Mouse (Mus musculus) myocyte (in vitro differentiated cells): Measurements from ENCODE around the gene Mcub. TPM values are rescaled to one million over a fixed set of nuclear protein-coding genes. Genes with fewer than 3 reads are reported as not detected.
A peak's percentile ranks its signal among the peaks of the same experiment; 100 is the strongest.

ENCODE experiments used
- H3K27me3 ChIP-seq: one replicate; pipeline ENCODE4 v1.6.1; 2011; ENCODE audit not compliant: control insufficient read depth, insufficient read depth, insufficient read length
- H3K36me3 ChIP-seq: one replicate; pipeline ENCODE4 v1.6.1; 2011; ENCODE audit not compliant: control insufficient read depth, insufficient read depth
- H3K4me2 ChIP-seq: one replicate; pipeline ENCODE4 v1.6.1; 2011; ENCODE audit warnings: low read depth, control low read depth
- H3K4me3 ChIP-seq: one replicate; pipeline ENCODE4 v1.5.1; 2011; ENCODE audit warnings: mild to moderate bottlenecking, control low read depth, moderate library complexity
- H3K79me2 ChIP-seq: one replicate; pipeline ENCODE4 v1.6.1; 2011; ENCODE audit not compliant: control insufficient read depth, insufficient read depth
- H3ac ChIP-seq: one replicate; pipeline ENCODE4 v1.6.1; 2011; ENCODE audit not compliant: control insufficient read depth, insufficient read length
- CEBPB ChIP-seq: IDR thresholded peaks from 2 replicates; pipeline ENCODE4 v1.6.1; 2011; ENCODE audit warnings: mild to moderate bottlenecking, moderate library complexity; ENCODE audit not compliant: poor library complexity, insufficient read depth, severe bottlenecking
- E2F4 ChIP-seq: IDR thresholded peaks from one replicate; pipeline ENCODE4 v1.6.1; 2011; ENCODE audit warnings: mild to moderate bottlenecking, control low read depth, moderate library complexity; ENCODE audit not compliant: insufficient read depth
- MAX ChIP-seq: IDR thresholded peaks from one replicate; pipeline ENCODE4 v1.6.1; 2011; ENCODE audit warnings: low read depth, mild to moderate bottlenecking, control low read depth
- MYOD1 ChIP-seq, 3 experiments: IDR thresholded peaks; one replicate each; pipeline ENCODE4 v1.6.1; 2011; ENCODE audit warnings: control low read depth in 2 of 3, low read depth in 2 of 3, mild to moderate bottlenecking in 2 of 3, moderate library complexity in 1 of 3; ENCODE audit not compliant: insufficient read length in 2 of 3, control insufficient read depth in 1 of 3
- MYOG ChIP-seq, 3 experiments: IDR thresholded peaks; one replicate each; pipeline ENCODE4 v1.6.1; 2011; ENCODE audit warnings: control low read depth in 2 of 3, low read depth in 2 of 3, mild to moderate bottlenecking in 2 of 3; ENCODE audit not compliant: insufficient read length in 2 of 3, control insufficient read depth in 1 of 3, insufficient read depth in 1 of 3
- POLR2A ChIP-seq: IDR thresholded peaks from one replicate; pipeline ENCODE4 v1.6.1; 2011; ENCODE audit warnings: low read depth, mild to moderate bottlenecking, control low read depth, moderate library complexity; ENCODE audit not compliant: insufficient read length
- POLR2AphosphoS2 ChIP-seq: IDR thresholded peaks from one replicate; pipeline ENCODE4 v1.6.1; 2011; ENCODE audit warnings: low read depth, control low read depth; ENCODE audit not compliant: insufficient read length
- REST ChIP-seq: IDR thresholded peaks from one replicate; pipeline ENCODE4 v1.6.1; 2011; ENCODE audit warnings: mild to moderate bottlenecking, control low read depth, moderate library complexity; ENCODE audit not compliant: insufficient read depth, insufficient read length
- SRF ChIP-seq: IDR thresholded peaks from one replicate; pipeline ENCODE4 v1.6.1; 2011; ENCODE audit warnings: low read depth; ENCODE audit not compliant: control insufficient read depth, insufficient read length
- TCF12 ChIP-seq: IDR thresholded peaks from one replicate; pipeline ENCODE4 v1.6.1; 2011; ENCODE audit warnings: mild to moderate bottlenecking, control low read depth; ENCODE audit not compliant: poor library complexity, insufficient read depth, severe bottlenecking
- TCF3 ChIP-seq: IDR thresholded peaks from one replicate; pipeline ENCODE4 v1.6.1; 2011; ENCODE audit warnings: low read depth, control low read depth; ENCODE audit not compliant: insufficient read length
- USF1 ChIP-seq: IDR thresholded peaks from one replicate; pipeline ENCODE4 v1.6.1; 2011; ENCODE audit warnings: low read depth, mild to moderate bottlenecking, control low read depth, moderate library complexity
- polyA plus RNA-seq: library from polyadenylated mRNA; unstranded; fragments of >200 nt; fragmentation: generic; extraction: Trizol; gene quantifications from one replicate; pipeline ENCODE4 v1.2.1, GENCODE M21; 2012; ENCODE audit warnings: missing spikeins

The Mcub gene
- polyA plus RNA-seq, 1 experiment, result 19.7 TPM

GRCm38 (mm10) chr3:129880925-129881593, 88.9 kb downstream of the Mcub start:
- TF ChIP-seq POLR2AphosphoS2 (no peak), MAX (no peak)
- H3K36me3 ChIP-seq, result no peaks in the 10 kb centered on the region
- no peak overlapping the region for H3ac ChIP-seq
- H3K79me2 ChIP-seq, result no peaks in the 10 kb centered on the region
- no peak overlapping the region for H3K4me3 ChIP-seq
- H3K4me2 ChIP-seq, result no peak overlapping the region
- no peaks in the 10 kb centered on the region for H3K27me3 ChIP-seq

- Histone ChIP-seq H3K4me2 (peak overlapping the region; percentile 8), H3K36me3 (no peaks in the 10 kb centered on the region), H3K4me3 (peak overlapping the region; percentile 60), H3K79me2 (no peaks in the 10 kb centered on the region), H3K27me3 (no peaks in the 10 kb centered on the region), H3ac (no peak overlapping the region)
- TF ChIP-seq TCF3 (no peak), CEBPB (no peak), MAX (no peak), E2F4 (no peak), MYOD1 (IDR thresholded peaks at IDR 0.05; ENCODE audit: control insufficient read depth in 1 of 3, insufficient read length in 2 of 3, low read depth in 2 of 3) (no peak), POLR2A (no peak), POLR2AphosphoS2 (no peak), REST (no peak), SRF (no peak), TCF12 (no peak), MYOG (IDR thresholded peaks at IDR 0.05; ENCODE audit: control insufficient read depth in 1 of 3, insufficient read depth in 1 of 3, insufficient read length in 2 of 3, low read depth in 2 of 3) (no peak), USF1 (no peak)
Measured at GRCm38 (mm10) chr3:129879913-129880312, 90.1 kb downstream of the Mcub start.

- Histone ChIP-seq H3K36me3 (no peaks in the 10 kb centered on the region), H3K4me3 (peak overlapping the region; percentile 60), H3ac (peak overlapping the region; percentile 52), H3K79me2 (no peaks in the 10 kb centered on the region), H3K4me2 (peak overlapping the region; percentile 55), H3K27me3 (no peaks in the 10 kb centered on the region)
- TF ChIP-seq MYOD1 (IDR thresholded peaks at IDR 0.05; ENCODE audit: control insufficient read depth in 1 of 3, insufficient read length in 2 of 3, low read depth in 2 of 3) (no peak), USF1 (no peak), CEBPB (no peak)
Measured at GRCm38 (mm10) chr3:129879131-129879757, 90.8 kb downstream of the Mcub start.

- Histone ChIP-seq H3K4me2 (peak within 1 kb of the TSS; percentile 99), H3K79me2 (no peaks in the 10 kb centered on the region), H3K4me3 (peak within 1 kb of the TSS; percentile 60), H3K27me3 (no peaks in the 10 kb centered on the region), H3K36me3 (no peaks in the 10 kb centered on the region), H3ac (peak within 1 kb of the TSS; percentile 52)
- TF ChIP-seq POLR2A, result peak; percentile 65
- TF ChIP-seq MAX, result no peak
- TF ChIP-seq USF1, result peak; percentile 92
- TF ChIP-seq POLR2AphosphoS2, result peak; percentile 37
Measured at GRCm38 (mm10) chr3:129878405-129879021, 91.5 kb downstream of the Mcub start, which contains the start of gene Pla2g12a. TSS of gene Pla2g12a (plus strand) at chr3:129878606.

- H3K4me2 ChIP-seq, result no peak overlapping the region
- H3K4me3 ChIP-seq, result peak overlapping the region; percentile 60
- TF ChIP-seq MYOD1 (IDR thresholded peaks at IDR 0.05; ENCODE audit: control insufficient read depth in 1 of 3, insufficient read length in 2 of 3, low read depth in 2 of 3), result no peak
- TF ChIP-seq REST, result no peak
- TF ChIP-seq USF1, result no peak
- TF ChIP-seq SRF, result no peak
- H3K36me3 ChIP-seq, result no peaks in the 10 kb centered on the region
- H3K79me2 ChIP-seq, result no peaks in the 10 kb centered on the region
- no peaks in the 10 kb centered on the region for H3K27me3 ChIP-seq
- H3ac ChIP-seq, result no peak overlapping the region
Measured at GRCm38 (mm10) chr3:129877327-129877726, 92.7 kb downstream of the Mcub start.

Other genes starting within 250 kb of the Mcub start
- 0.38 TPM for gene Egf, start 214.9 kb downstream of the Mcub start, polyA plus RNA-seq
- not detected for gene Lrit3, start 166.2 kb downstream of the Mcub start, polyA plus RNA-seq
- gene Rrh, start 147.6 kb downstream of the Mcub start, polyA plus RNA-seq, result not detected
- gene Gar1, start 138.8 kb downstream of the Mcub start, polyA plus RNA-seq, result 89.0 TPM
- gene Cfi, start 134.3 kb downstream of the Mcub start, polyA plus RNA-seq, result not detected
- gene Pla2g12a, start 91.6 kb downstream of the Mcub start, polyA plus RNA-seq, result 31.3 TPM
- 12.7 TPM for gene Casp6, start 68.8 kb downstream of the Mcub start, polyA plus RNA-seq
- gene Sec24b, start 91.3 kb upstream of the Mcub start, polyA plus RNA-seq, result 21.4 TPM
- gene Col25a1, start 161.3 kb upstream of the Mcub start, polyA plus RNA-seq, result 2.8 TPM